Mouse (Mus musculus): ENCODE results near the gene Gli1.

GRCm38 (mm10) chr10:127322669-127323068 lies 19.1 kb downstream of the Gli1 start:
- TF ChIP-seq POLR2A (IDR thresholded peaks at IDR 0.05; ENCODE audit: low read depth, low read length) (no peak), CTCF (conservative IDR thresholded peaks at IDR 0.05; ENCODE audit: insufficient read depth, insufficient read length, low read depth, low read length) (no peak)

Measured in kidney, adult 2 months (tissue).